Mouse (Mus musculus): ENCODE data around the gene Scmh1. TPM values are rescaled to one million over a fixed set of nuclear protein-coding genes. Genes with fewer than 3 reads are reported as not detected.

Scmh1 gene
- total RNA-seq, 4 experiments from 2014 or later, result 31.8 to 57.1 (median 47.6) TPM

DNA sequence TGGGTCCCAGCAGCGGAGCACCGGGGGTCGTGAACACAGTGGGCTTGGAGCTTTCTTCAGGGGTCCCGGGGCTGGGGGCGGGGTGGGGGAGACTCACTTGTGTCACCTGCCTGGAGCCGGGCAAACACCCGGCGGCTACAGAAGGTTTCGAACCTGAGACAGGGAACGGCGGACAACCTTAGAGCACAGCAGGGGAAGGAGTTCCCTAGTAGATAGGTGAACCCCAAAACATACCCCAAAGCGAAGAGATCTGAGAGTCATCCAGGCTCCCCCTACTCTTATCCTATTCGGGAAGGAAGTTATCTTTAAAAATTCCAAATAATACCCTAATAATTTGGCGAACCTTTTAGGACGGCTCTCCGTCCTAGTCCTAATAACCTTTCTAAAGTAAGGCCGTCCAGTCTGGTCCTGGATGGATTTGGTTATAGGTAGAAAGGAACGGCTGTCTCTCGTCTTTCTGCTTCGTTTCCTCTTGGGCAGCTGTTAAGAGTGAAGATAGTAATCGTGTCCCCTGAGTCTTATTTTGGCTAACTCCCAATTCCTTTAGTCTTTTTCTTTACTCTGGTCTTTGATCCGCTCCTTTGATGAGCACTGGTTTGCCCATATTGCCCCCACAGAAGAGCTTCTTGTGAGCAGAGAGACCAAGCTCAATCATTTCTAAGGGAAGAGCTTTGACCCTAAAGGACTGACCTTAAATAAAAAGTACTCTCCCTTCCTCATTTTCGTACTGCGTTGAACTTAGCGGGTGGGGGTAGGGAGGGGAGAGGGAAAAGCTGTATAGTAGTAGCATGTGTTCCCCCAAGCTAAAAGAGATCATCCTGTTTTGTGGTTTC, 941 bp downstream of the Scmh1 start:
- no peak for DNase-seq

DNA sequence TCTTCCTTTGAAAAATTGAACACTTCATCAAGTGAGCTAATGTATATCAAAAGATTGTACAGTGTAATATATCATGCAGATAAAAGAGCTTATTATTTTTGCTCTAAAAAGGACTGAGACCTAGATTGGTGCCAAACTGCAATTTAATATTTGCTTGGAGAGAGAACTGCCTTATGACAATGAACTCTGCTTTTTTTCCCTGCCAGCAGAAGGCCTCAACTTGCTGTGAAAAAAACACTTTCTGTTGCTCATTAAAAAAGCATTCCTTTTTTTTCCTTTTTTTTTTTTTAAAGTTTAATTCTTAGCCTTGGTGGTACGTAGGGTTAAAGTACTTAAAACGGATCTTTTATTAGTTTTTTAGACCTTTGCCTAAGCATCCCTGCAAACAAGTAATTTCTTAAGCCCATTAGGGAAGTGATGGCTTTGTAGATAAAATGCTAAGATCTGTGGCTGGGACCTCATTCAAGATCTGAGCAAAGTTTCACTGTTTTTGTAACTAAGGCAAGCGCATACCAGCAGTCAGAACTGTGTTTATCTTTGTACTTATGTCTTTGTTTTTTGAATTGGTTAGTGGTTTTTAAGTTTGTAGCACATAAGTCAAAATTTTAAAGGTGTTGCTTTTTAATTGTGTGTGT, 1.7 kb downstream of the Scmh1 start:
- no peak for DNase-seq

DNA sequence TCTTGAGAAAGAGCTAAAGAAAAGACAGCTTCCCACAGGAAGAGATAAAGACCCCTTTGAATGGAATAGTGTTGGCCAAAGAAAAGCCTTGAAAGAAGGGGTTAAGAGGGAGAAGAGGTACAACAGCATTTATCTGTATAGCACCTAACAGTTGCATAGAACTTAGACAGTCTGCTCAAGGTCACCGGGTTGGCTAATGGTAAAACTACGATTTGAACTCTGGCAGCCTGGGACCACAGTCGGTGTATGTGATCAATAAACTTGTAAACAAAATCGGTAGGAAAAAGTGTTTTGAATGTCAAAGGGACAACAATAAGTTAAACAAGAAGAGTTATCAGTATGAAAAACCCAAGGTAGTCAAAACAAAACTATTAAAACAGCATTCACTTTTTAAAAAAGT, 13.0 kb downstream of the Scmh1 start:
- DNase-seq, result no peak

DNA sequence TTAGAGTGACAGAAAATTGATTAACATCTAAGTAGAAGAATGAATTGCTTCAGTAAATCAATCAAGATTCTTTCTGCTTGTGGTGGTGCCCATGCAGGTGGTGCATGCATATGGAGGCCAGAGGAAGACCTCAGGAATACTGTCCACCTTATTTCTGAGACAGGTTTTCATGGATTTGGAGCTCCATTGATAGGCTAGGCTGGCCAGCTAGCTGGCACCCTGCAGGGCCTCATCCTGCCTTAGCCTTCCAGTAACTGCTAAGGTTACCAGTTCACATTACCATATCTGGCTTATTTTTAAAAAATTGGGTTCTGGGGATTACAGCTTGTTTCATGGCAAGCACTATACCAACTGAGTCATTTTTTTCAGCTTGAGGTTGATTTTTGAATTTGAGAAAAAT, 15.1 kb downstream of the Scmh1 start:
- no peak for DNase-seq

DNA sequence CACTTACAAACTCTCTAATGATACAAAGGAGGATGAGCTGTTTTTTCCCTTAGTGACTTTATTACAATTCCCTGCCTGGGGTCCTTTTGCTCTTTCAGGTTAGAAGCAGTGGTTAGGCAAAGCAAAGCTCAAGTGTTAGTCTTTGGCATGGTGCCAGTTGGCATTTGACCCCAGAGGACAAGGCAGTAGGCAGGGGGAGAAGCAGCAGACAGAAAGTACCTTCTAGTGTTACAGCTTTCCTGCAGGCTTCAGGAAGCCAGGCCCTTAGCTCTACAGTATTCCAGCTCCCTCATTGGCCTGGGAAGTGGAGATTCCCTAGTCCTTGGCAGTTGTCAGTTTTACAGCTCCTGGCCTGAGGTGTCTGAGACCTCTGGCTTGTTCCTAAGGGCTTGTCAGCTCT, 15.6 kb downstream of the Scmh1 start:
- no peak for DNase-seq

DNA sequence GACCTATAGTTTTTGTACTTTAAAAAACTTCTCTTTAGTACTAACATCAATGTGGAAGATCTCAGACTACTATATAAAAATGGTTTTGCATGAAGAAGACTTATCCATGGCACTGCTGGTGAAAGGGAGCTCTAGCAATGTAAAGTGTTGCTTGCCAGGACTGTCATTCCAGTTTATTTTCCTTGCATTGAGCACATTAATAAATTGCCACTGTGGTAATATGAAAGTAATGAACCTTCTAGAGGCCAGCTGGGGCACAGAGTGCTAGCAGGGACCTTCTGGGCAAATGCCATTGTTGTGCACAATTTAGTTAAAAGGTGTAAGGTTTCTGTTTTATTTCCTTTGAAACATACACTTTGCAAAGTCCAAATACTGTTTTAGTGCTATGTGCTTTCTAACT, 25.5 kb downstream of the Scmh1 start:
- DNase-seq, result no peak

DNA sequence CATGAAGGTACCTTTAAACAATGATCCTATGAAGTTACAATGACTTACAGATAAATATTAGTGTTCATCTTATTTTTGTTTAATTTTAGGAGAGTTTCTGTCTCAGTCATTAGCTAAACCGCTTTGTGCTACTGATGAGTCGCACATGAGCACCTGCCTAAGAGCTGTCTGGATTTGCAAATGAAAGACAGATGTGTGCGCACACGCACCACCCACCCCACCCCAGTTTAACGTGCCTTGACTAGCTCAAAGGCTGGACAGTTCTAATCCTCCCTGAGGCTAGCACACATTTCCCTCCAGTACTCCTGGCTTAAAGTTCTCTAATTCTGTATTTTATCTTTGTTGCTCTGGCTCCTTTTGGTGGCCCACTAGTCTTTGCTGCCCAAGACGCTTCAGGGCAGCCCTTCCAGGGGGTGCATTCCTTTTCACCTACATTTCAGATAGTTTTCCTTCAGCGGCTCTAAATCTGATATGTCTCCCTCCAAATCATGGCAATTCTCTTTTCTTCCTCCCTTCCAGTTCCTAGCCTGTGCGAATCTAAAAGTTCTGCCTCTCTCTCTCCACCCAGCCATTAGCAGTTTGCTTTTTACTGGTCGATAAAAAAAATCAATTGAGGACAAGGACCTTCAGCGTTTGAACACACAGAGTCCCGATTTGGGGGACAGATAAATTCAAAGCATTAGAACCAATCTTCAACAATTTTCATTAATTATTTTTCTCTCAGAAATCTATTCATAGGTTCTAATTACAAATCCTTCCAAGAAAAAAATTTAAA, 27.7 kb downstream of the Scmh1 start:
- no peak for DNase-seq

DNA sequence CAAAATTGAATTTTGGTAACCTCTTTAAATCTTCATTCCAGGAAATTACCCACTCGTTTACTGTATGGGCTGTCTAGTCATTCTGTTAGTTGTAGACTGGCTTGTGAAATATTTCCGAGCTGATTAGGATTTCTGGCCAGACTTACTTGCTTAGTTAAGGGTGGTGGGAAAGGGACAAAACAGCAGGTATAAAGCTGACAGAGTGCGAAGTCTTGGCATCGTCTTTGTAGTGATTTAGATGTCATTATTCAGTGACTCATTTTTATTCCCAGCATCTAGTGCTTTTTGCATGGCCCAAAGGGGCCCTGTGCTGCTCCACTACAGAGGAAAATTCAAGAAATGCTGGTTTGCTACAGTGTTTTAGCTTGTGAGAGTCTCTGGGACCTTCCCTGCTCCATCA, 56.7 kb downstream of the Scmh1 start:
- DNase-seq, result no peak

DNA sequence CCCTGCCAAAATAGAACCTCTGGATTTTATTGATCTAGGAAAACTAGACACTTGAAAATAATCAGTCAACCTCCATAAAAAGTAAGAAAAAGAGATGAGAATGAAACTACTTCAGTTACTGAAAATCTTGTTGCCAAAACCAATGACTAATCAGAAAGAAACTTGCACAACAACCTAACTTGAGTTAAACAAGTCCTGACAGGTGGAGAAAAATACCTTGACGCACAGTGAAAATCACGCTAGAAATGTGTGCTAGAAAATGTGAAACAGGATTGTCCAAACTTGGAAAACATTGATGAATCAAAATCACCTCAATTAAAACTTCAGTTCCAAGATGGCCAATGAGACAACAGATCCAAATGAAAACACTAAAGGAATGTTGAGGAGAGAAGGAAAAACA, 67.9 kb downstream of the Scmh1 start:
- no peak for DNase-seq

DNA sequence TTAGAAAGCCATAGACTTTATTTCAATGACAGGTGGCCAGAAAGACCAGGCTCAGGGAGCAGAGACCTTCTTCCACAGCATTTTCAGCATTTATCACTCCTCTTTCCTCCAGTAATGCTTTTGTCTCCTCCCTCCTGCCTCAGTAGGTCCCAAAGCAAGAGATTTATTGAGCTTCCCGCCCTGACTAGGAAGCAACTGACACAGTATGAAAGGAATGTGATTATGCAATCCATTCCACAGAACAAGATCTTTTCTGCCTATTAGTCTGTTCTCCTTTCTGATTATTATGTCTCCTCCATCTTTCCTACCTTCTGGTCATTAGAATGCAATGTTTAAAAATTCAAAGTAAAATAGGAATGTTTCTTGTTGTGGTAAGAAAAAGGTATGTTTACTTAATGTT, 82.6 kb downstream of the Scmh1 start:
- DNase-seq, result no peak

DNA sequence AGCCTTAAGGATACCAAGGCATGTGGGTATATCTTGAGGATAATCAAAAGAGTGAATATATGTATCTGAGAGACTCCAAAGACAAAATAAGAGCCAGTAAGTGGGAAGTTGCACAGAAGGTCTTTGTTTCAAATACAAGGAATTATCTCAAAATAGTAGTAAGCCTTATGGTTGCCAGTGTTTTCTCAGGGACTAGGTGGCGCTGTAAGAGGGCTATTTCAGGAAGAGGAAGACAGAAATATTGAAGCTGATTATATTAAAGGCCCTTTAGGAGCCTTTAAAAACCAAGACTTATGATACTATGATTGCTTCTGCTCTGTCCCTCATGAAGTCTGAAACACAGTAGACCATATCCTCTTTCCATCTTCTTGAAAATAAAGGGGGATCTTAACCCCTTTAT, 101.9 kb downstream of the Scmh1 start:
- no peak for DNase-seq

DNA sequence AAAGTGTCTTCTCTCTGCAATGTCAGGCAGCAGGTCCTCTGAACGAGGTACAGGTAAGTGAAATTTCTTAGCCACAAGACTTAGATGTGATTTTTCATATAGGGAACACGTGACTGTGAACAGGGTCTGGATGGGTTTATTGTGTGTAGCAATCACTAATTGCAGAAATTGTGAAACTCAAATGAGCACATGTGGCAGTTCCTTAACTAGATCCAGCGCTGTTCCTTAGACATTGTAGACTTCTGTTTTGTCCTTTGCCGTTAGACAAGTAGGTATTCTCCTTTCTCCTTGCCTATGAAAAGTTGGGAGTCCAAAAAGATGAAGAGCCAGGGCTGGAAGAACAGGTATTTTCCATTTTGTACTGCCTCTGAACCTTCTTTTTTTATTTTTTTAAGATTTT, 106.1 kb downstream of the Scmh1 start:
- no peak for DNase-seq

DNA sequence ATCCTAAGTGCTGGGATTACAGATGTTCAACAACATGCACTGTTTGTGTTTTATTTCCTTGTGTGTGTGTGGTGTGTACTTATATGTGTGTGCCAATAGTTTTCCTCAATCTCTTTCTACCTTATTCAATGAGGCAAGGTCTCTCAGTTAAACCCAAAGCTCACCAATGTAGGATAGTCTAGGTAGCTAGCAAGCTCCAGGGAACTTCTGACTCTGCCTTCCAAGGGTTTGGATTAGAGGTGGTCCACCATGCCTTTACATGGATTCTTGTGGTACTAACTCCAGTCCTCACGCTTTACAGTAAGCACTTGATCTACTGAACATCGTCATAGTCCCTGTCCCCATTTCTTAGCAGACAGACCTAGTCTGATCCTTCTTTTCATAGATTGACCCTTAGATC, 109.3 kb downstream of the Scmh1 start:
- no peak for DNase-seq

DNA sequence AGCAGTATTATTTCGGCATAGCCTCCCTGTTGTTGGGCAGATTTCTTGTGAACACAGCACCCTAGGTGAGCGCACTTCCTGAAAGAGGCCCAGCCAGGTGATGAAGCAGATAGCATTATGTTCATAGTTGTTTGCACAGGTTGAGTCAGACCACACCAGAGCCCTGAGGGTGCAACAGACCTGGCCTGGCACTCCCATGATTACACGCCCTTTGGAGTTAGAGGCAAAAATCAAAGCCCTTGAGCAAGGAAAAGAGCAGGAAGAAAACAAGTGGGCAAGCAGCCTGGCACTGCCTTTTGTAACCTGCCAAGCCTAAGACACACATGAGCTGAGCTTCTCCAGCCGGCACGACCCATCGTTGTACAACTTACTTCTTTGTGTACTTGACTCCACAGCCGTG, 111.4 kb downstream of the Scmh1 start:
- no peak for DNase-seq

DNA sequence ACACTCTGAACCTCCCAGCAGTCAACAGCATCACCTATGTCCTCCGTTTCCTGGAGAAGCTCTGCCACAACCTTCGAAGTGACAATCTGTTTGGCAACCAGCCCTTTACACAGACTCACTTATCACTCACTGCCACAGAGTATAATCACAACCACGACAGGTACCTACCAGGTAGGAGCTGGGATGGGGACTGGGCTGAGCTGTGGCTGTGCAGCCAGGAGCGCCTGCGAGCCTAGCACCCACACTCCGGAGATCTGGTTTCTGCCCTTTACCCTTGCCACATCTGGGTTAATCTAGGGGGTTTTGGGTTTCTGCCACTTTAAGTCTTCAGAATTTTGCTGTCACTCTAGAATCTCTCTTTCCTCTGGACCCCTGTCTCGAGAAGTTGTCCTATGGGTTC, 111.8 kb downstream of the Scmh1 start:
- DNase-seq, result no peak

DNA sequence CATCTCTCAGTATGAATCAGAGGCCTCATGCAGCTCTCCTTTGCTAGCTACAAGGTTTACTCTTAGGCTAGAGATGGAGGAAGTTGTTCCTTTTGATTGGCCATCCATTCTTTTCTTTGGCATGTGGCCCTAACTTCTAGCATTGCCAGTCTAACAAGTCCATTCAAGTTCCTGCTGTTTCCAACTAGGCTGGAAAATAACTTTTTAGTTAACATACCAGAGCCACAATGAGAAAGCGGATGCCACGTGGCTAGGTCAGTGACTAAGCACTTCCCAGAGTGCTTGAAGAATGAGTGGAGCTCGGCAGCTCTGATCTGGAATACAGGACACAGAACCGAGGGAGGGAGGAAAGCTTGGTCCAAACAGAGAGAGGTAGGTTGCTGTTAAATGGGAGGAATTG, 112.3 kb downstream of the Scmh1 start:
- DNase-seq, result no peak

DNA sequence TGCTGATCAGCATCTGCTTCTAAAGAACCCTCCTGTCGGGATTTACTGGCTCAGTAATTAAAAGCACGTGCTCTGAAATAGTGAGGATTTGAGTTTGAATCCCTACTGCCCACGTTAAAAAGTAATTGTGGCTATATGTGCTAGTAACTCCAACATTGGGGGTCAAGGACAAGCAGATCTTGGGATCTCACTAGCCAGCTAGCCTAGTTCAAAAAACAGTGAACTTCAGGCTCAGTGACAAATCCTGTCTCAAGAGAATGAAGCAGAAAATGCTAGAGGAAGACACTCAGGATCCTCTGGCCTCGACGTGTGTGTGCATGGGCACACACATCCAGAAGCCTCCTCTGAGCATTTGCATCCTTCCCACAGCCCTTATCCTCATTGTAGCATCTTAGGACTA, 116.7 kb downstream of the Scmh1 start:
- no peak for DNase-seq

DNA sequence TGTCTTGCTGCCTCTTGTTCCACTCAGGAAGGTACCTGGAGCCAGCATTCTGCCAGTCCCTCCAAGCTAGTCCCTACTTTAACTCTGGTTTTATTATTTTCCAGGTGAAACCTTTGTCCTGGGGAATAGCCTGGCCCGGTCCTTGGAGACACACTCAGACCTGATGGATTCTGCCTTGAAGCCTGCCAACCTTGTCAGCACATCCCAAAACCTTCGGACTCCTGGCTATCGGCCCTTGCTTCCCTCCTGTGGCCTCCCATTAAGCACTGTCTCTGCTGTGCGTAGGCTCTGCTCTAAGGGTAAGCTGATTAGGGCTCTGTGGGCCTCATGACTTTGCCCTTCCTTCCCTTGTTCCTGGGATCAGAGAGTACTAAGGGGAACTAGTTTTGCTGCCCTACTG, 117.3 kb downstream of the Scmh1 start:
- DNase-seq, result no peak

DNA sequence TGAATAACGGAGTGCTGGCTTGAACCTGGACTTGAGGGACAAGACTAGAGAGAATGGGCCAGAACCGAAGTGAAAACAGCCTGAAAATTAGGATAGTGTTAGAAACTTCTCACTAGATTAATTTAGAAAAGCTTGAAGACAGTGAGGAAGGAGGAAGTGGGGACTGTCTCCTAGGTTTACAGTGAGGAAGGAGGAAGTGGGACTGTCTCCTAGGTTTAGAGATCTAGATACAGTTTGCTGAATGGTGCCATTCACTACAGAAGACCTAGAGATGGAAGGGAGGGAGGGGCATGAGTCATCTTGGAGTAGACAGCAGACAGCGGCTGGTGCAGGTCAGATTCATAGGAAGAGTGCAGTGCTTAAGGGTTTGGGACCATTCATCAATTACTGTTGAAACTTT, 118.0 kb downstream of the Scmh1 start:
- DNase-seq, result no peak

DNA sequence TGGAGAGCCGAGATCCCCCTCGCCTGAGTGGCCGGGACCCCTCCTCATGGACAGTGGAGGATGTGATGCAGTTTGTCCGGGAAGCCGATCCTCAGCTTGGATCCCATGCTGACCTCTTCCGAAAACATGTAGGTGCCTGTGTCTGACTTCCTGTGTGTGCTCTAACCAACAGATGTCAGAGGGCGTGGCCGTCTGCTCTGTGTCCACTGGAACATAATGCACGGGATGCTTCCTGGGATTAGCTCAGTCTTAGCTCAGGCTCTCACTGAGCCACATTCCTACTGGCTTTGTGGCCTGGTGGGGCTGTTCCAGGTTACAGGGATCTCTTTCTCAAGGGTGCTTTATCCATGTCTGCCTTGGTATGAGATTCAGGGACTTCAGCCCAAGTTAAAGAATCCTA, 123.1 kb downstream of the Scmh1 start:
- DNase-seq, result no peak

DNA sequence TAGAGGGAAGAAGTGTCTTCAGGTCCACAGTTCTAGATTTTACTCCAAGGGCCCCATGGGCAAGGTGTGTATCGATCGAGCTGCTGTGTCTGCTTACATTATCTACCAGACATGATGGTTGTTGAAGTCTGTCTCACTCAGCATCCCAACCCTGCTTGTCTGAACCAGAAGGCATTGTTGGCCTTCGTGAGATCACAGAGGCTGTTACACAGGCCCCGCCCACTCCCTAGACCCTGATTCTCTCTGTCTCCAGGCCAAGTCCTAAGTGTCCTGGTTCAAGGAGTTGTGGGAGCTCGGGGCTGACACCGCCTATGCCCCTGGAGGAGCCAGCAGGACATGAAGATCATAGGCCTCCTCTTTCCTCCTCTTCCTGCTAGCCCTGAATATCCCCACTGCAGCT, 126.9 kb downstream of the Scmh1 start, which contains the start of gene Slfnl1:
Gene Slfnl1, plus strand, starts transcription at position 246 of the 400 bp plus-strand sequence.
- no peak for DNase-seq

DNA sequence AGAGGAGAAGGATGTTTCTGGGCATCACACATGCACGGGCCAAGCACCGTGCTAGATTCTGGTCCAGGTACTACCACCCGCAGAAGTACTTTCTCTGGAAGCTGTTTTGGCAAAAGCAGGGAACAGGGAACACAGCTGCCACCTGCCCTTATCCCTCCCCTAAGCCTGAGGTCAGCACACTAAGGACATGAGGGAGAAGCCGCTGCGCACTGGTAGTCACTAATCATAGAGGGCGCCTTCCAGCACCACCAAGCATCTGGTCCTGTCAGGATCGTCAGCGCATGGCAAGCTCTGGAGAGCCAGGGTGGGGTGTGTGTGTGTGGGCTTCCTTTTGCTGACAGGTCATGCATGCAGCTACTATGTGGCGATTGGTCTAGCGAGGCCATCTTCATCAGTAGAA, 133.6 kb downstream of the Scmh1 start:
- DNase-seq, result no peak

DNA sequence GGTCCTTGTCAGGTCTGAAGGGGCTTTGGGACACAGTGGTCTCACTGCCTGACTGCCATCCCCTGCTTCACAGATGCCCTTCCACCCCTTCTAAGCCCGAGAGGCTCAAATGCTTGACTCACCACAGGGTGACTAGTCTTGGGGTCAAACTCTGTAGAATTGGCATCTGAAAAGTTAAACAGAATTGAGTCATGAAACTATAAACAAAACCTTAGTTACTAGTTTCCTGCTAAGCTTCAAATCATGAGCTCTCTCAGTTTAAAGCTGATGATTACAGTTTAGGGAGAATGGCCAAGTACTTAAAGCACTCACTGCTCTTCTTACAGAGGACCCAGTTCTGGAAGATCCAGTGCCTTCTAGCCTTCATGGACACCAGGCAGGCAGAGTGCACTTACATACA, 139.8 kb downstream of the Scmh1 start:
- no peak for DNase-seq

DNA sequence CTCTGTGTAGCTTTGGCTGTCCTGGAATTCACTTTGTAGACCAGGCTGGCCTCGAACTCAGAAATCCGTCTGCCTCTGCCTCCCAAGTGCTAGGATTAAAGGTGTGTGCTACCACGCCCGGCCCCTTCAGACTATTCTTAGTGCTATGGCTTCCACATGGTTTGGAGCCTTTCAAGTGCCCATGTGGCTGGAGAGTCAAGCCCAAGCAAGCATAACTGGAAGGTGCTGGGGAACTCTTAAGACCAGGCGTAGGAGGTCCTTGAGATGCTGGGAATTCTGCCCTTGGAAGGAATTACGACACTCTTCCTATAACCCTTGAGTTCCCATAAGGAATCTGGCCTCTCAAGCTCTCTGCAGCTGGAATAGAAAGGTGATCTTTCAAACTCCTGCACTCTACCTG, 151.5 kb downstream of the Scmh1 start:
- DNase-seq, result no peak
